Mouse (Mus musculus): Measurements from ENCODE around the gene Prkcb. TPM values are rescaled to one million over a fixed set of nuclear protein-coding genes. Genes with fewer than 3 reads are reported as not detected.
A peak's percentile ranks its signal among the peaks of the same experiment; 100 is the strongest.

The Prkcb gene
- polyA plus RNA-seq, 1 experiment from 2014 or later = 29.4 TPM

GRCm38 (mm10) chr7:122494088-122494487, 205.5 kb downstream of the Prkcb start:
- ATAC-seq = peak; percentile 77
- Histone ChIP-seq H3K4me3 (ENCODE audit: low read depth, low read length) (no peak overlapping the region), H3K27ac (ENCODE audit: low read depth, low read length) (no peak overlapping the region)

GRCm38 (mm10) chr7:122497516-122497915, 209.0 kb downstream of the Prkcb start:
- no peaks in the 10 kb centered on the region for H3K36me3 ChIP-seq (ENCODE audit: control insufficient read depth, insufficient read depth, low read length)
- H3K27ac ChIP-seq (ENCODE audit: low read depth, low read length) = no peak overlapping the region
- no peaks in the 10 kb centered on the region for H3K27me3 ChIP-seq (replicated peaks; ENCODE audit: control insufficient read depth, insufficient read depth, low read length)
- ATAC-seq (no peak), DNase-seq (ENCODE audit: low spot score) (no peak)
- no peaks in the 10 kb centered on the region for H3K4me1 ChIP-seq (ENCODE audit: control insufficient read depth, insufficient read depth, low read length)
- 86% methylated on average over 8 of the region's 8 CpGs for WGBS
- H3K4me2 ChIP-seq (ENCODE audit: low read length) = no peak overlapping the region
- H3K9ac ChIP-seq (ENCODE audit: low read length) = no peak overlapping the region
- no peak overlapping the region for H3K4me3 ChIP-seq (ENCODE audit: low read depth, low read length)
- no peaks in the 10 kb centered on the region for H3K9me3 ChIP-seq (replicated peaks; ENCODE audit: control insufficient read depth, low read length)

More at GRCm38 (mm10) chr7:122494088-122494487, 205.5 kb downstream of the Prkcb start:
- 19% methylated on average over 3 of the region's 3 CpGs for WGBS
- no peaks in the 10 kb centered on the region; the same call in 1 of the 2 replicates for H3K4me1 ChIP-seq (ENCODE audit: control insufficient read depth, insufficient read depth, low read length)
- H3K27me3 ChIP-seq (replicated peaks; ENCODE audit: control insufficient read depth, insufficient read depth, low read length) = no peaks in the 10 kb centered on the region
- peak; percentile 79 for DNase-seq (ENCODE audit: low spot score)
- no peaks in the 10 kb centered on the region for H3K36me3 ChIP-seq (ENCODE audit: control insufficient read depth, insufficient read depth, low read length)
- no peaks in the 10 kb centered on the region for H3K9me3 ChIP-seq (replicated peaks; ENCODE audit: control insufficient read depth, low read length)
- H3K9ac ChIP-seq (ENCODE audit: low read length) = no peak overlapping the region
- H3K4me2 ChIP-seq (ENCODE audit: low read length) = no peak overlapping the region

- WGBS = 46% methylated on average over 5 of the region's 5 CpGs
- ATAC-seq = no peak
Observed at GRCm38 (mm10) chr7:122498461-122498860, 209.9 kb downstream of the Prkcb start.

GRCm38 (mm10) chr7:122499743-122500597, 211.4 kb downstream of the Prkcb start:
- Histone ChIP-seq H3K9ac (ENCODE audit: low read length) (no peak overlapping the region), H3K4me3 (ENCODE audit: low read depth, low read length) (no peak overlapping the region), H3K4me1 (ENCODE audit: control insufficient read depth, insufficient read depth, low read length) (no peaks in the 10 kb centered on the region), H3K9me3 (replicated peaks; ENCODE audit: control insufficient read depth, low read length) (no peaks in the 10 kb centered on the region), H3K4me2 (ENCODE audit: low read length) (no peak overlapping the region), H3K27ac (ENCODE audit: low read depth, low read length) (no peak overlapping the region; the same call in 1 of the 2 replicates), H3K36me3 (ENCODE audit: control insufficient read depth, insufficient read depth, low read length) (no peaks in the 10 kb centered on the region), H3K27me3 (replicated peaks; ENCODE audit: control insufficient read depth, insufficient read depth, low read length) (no peaks in the 10 kb centered on the region)
- DNase-seq (ENCODE audit: low spot score) (peak; percentile 46), ATAC-seq (0 out of 2 replicates have a peak, but pooled peaks have one; percentile 26)
- WGBS = 85% methylated on average over 9 of the region's 9 CpGs

More at GRCm38 (mm10) chr7:122498461-122498860, 209.9 kb downstream of the Prkcb start:
- Histone ChIP-seq H3K36me3 (ENCODE audit: control insufficient read depth, insufficient read depth, low read length) (no peaks in the 10 kb centered on the region), H3K4me1 (ENCODE audit: control insufficient read depth, insufficient read depth, low read length) (no peaks in the 10 kb centered on the region), H3K4me2 (ENCODE audit: low read length) (no peak overlapping the region), H3K4me3 (ENCODE audit: low read depth, low read length) (no peak overlapping the region), H3K27me3 (replicated peaks; ENCODE audit: control insufficient read depth, insufficient read depth, low read length) (no peaks in the 10 kb centered on the region), H3K9me3 (replicated peaks; ENCODE audit: control insufficient read depth, low read length) (no peaks in the 10 kb centered on the region), H3K27ac (ENCODE audit: low read depth, low read length) (no peak overlapping the region), H3K9ac (ENCODE audit: low read length) (no peak overlapping the region)
- DNase-seq (ENCODE audit: low spot score) = no peak

GRCm38 (mm10) chr7:122506467-122506866, 217.9 kb downstream of the Prkcb start:
- Histone ChIP-seq H3K27ac (ENCODE audit: low read depth, low read length) (no peak overlapping the region), H3K4me1 (ENCODE audit: control insufficient read depth, insufficient read depth, low read length) (no peaks in the 10 kb centered on the region), H3K9me3 (replicated peaks; ENCODE audit: control insufficient read depth, low read length) (no peaks in the 10 kb centered on the region), H3K4me3 (ENCODE audit: low read depth, low read length) (no peak overlapping the region), H3K36me3 (ENCODE audit: control insufficient read depth, insufficient read depth, low read length) (no peaks in the 10 kb centered on the region), H3K4me2 (ENCODE audit: low read length) (no peak overlapping the region), H3K27me3 (replicated peaks; ENCODE audit: control insufficient read depth, insufficient read depth, low read length) (no peaks in the 10 kb centered on the region), H3K9ac (ENCODE audit: low read length) (no peak overlapping the region)
- ATAC-seq (no peak), DNase-seq (ENCODE audit: low spot score) (no peak)
- WGBS = 77% methylated on average over 2 of the region's 2 CpGs

GRCm38 (mm10) chr7:122509903-122510302, 221.4 kb downstream of the Prkcb start:
- DNase-seq (ENCODE audit: low spot score) = no peak
- no peaks in the 10 kb centered on the region for H3K36me3 ChIP-seq (ENCODE audit: control insufficient read depth, insufficient read depth, low read length)
- no peak overlapping the region for H3K4me2 ChIP-seq (ENCODE audit: low read length)
- no peaks in the 10 kb centered on the region for H3K9me3 ChIP-seq (replicated peaks; ENCODE audit: control insufficient read depth, low read length)
- no peak overlapping the region for H3K27ac ChIP-seq (ENCODE audit: low read depth, low read length)
- 79% methylated on average over 7 of the region's 7 CpGs for WGBS
- no peaks in the 10 kb centered on the region; the same call in 1 of the 2 replicates for H3K4me1 ChIP-seq (ENCODE audit: control insufficient read depth, insufficient read depth, low read length)
- H3K4me3 ChIP-seq (ENCODE audit: low read depth, low read length) = no peak overlapping the region
- ATAC-seq = no peak
- H3K9ac ChIP-seq (ENCODE audit: low read length) = no peak overlapping the region
- H3K27me3 ChIP-seq (replicated peaks; ENCODE audit: control insufficient read depth, insufficient read depth, low read length) = no peaks in the 10 kb centered on the region

GRCm38 (mm10) chr7:122512430-122512966, 223.9 kb downstream of the Prkcb start:
- DNase-seq (ENCODE audit: low spot score) (peak; percentile 22), ATAC-seq (no peak)
- Histone ChIP-seq H3K4me1 (ENCODE audit: control insufficient read depth, insufficient read depth, low read length) (no peaks in the 10 kb centered on the region; the same call in 1 of the 2 replicates), H3K4me2 (ENCODE audit: low read length) (no peak overlapping the region), H3K9ac (ENCODE audit: low read length) (no peak overlapping the region), H3K27me3 (replicated peaks; ENCODE audit: control insufficient read depth, insufficient read depth, low read length) (no peaks in the 10 kb centered on the region), H3K27ac (ENCODE audit: low read depth, low read length) (no peak overlapping the region), H3K4me3 (ENCODE audit: low read depth, low read length) (no peak overlapping the region), H3K36me3 (ENCODE audit: control insufficient read depth, insufficient read depth, low read length) (no peaks in the 10 kb centered on the region), H3K9me3 (replicated peaks; ENCODE audit: control insufficient read depth, low read length) (no peaks in the 10 kb centered on the region)
- WGBS = 88% methylated on average over 13 of the region's 13 CpGs

- DNase-seq (ENCODE audit: low spot score) = peak; percentile 56
- Histone ChIP-seq H3K36me3 (ENCODE audit: control insufficient read depth, insufficient read depth, low read length) (no peaks in the 10 kb centered on the region), H3K9ac (ENCODE audit: low read length) (no peak overlapping the region), H3K4me3 (ENCODE audit: low read depth, low read length) (no peak overlapping the region), H3K27me3 (replicated peaks; ENCODE audit: control insufficient read depth, insufficient read depth, low read length) (no peaks in the 10 kb centered on the region), H3K4me2 (ENCODE audit: low read length) (no peak overlapping the region), H3K9me3 (replicated peaks; ENCODE audit: control insufficient read depth, low read length) (no peaks in the 10 kb centered on the region), H3K4me1 (ENCODE audit: control insufficient read depth, insufficient read depth, low read length) (no peaks in the 10 kb centered on the region; the same call in 1 of the 2 replicates), H3K27ac (ENCODE audit: low read depth, low read length) (0 out of 2 replicates have a peak overlapping the region, but pooled peaks have one; percentile 27)
- WGBS = 17% methylated on average over 7 of the region's 7 CpGs
- peak; percentile 72 for ATAC-seq
Observed at GRCm38 (mm10) chr7:122520850-122521638, 232.5 kb downstream of the Prkcb start.

Data from forebrain, embryonic 14.5 days (tissue).